Mouse (Mus musculus) frontal cortex, adult 2 months (tissue): ENCODE measurements around the gene Ppp1r3a. TPM values are rescaled to one million over a fixed set of nuclear protein-coding genes. Genes with fewer than 3 reads are reported as not detected.

Experiments used
- polyA plus RNA-seq: library from polyadenylated mRNA; depleted of rRNA; stranded (reverse); fragments of >200 nt; gene quantifications from 2 replicates; pipeline ENCODE4 v1.2.3, GENCODE M21; 2012; rRNA removed

Gene Ppp1r3a
- polyA plus RNA-seq, 1 experiment = 0.02 TPM

Other genes with a start within 250 kb of the Ppp1r3a start
- gene Foxp2, start 146.1 kb upstream of the Ppp1r3a start, polyA plus RNA-seq = 7.2 TPM in 2 replicates